Mouse (Mus musculus) ovary, postnatal 14 days (tissue): ENCODE data around the gene Nhlh1.
A peak's percentile ranks its signal among the peaks of the same experiment; 100 is the strongest.

Source experiments
- DNase-seq: peaks from one replicate; pipeline ENCODE4 v3.0.0; 2022; ENCODE audit warnings: low spot score

The Nhlh1 gene

DNA sequence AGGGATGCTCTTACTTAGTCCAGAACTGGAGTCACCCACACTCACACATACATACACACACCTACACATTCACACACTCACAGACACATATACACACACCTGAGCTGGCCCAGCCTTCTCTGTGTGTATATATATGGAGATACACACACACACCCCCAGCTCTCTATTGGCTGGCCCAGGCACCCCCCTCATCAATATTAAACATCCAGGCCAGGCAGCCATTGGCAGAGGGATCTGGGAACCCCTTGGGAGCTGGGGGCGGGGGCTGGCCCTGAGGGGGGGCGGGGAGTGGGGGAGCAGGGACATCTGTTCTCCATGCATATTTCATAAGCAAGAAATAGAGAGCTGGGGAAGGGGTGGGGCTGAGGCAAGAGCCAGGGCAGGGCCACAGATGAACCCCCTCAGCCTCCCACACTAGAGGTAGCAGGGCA is at the start of gene Nhlh1:
Gene Nhlh1 (minus strand): TSS at position 83 of the 431 bp plus-strand sequence.
- DNase-seq = no peak

DNA sequence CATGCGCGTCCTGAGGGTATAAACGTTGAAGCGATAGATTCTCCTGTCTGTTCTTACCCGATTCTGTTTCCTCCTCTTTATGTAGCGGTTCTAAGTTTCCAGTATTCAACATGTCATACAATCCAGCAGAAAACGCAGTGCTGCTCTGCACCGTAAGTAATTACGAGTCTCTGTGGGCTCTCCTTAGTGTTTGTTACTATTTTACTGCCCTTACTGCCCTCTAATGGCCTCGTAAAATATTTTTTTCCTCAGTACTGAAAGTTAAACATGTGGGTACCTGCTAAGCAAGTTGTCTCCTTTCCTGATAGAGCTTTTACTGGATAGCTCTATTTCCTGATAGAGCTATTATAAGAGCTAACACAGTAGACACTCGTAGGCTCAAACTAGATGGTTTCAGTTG is 47.7 kb upstream of the Nhlh1 start:
- no peak for DNase-seq

DNA sequence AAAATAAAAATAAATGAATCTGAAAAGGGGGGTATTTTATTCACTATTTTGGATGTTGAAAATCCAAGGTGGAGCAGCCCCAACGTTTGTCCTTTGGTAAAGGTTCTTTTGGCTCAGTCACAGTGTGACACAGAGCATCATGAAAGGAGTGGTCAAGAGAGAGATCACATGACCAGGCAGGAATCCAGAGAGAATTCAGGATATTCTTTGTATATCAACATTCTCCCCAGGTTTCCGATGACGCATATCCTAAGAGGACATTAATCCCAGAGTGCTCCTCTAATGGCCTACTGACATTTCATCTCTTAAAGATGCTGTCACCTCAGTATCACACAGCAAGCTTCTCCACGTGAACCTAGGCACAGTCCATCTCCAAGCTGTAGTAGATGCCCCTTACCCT is 46.2 kb upstream of the Nhlh1 start:
- DNase-seq = no peak

DNA sequence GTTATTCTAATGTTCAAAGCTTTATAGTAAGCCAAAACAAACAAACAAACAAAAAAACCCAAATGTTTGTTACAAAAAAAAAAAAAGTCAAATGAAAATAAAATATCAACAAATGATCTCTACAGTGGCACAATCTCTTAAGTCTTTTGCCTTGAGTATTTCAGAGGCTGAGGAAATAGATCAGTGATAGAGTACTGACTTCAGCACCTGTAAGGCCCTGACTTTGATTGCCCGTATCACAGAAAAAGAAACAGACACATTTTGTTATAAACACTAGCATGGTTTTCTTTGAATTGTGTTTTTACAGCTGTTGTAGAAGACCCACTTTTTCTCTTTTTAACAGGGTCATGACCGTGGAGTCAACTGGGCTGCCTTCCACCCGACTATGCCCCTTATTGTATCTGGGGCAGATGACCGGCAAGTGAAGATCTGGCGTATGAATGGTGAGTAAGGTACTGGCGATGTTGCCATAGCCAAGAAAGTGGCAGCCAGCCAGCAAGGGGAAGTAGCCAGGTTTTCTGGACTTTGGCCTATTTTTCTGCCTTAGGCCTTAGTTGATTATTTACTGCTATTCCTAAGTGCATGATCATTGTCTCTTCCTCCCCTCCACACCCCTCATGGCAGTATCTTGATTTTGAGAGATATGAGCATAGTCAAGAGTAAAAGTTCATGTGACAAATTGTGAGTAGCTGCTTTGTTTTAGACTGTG is 42.1 kb upstream of the Nhlh1 start:
- no peak for DNase-seq

DNA sequence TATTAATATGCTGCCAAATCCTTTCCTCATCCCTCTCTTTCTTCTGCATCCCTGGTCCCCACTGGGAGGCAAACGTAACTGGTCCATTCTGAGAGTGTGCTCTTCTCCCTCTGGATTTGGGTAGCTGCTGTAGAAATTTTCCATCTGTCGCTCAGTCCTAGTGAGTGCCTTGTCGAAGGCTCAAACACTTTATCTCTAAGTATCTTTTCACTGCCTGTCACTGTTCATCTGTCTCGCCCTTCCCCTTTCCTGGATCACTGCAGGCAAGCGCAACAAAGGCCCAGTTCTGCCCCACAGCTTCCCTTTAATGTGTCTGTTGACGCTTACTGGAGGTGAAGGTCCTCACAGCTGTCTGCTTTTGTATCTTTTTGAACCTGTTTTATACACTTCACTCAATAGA is 37.8 kb upstream of the Nhlh1 start:
- no peak for DNase-seq

DNA sequence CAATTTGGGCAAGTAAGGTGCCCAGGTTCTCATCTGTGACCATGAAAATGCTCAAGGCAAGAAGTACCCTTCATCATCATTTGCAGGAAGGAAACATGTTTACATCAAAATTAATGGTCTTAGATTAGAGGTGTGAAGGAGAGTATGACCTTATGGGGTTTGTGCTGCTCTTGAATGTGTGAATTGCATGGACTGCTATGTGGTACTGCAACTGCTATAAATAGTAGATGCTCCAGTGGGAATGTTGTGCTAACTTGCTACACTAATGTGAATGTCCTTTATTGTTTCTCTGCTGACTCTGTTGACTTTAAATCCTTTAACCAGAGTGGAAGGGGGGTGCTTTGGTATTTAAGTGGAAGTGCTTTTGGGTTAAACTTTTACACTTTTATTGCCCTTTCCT is 36.9 kb upstream of the Nhlh1 start:
- DNase-seq = no peak

DNA sequence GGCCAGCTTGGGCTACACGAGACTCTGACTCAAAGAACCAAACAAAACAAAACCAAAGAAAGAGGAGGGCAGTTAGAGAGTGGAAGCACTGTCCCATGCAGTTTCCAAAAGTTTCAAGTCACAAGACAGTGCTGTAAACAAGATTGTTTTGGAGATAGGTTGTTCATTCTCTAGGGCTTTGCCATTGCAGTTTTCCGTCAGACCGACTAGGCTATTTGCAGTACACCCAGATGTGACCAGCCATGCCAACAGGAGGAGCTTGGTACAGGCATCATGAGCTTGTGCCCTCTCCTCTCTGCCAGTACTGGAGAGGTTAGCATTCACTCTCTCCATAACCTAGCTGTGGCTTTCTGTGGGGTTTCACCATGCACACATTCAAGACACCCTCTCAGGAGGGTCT is 36.1 kb upstream of the Nhlh1 start:
- no peak for DNase-seq

DNA sequence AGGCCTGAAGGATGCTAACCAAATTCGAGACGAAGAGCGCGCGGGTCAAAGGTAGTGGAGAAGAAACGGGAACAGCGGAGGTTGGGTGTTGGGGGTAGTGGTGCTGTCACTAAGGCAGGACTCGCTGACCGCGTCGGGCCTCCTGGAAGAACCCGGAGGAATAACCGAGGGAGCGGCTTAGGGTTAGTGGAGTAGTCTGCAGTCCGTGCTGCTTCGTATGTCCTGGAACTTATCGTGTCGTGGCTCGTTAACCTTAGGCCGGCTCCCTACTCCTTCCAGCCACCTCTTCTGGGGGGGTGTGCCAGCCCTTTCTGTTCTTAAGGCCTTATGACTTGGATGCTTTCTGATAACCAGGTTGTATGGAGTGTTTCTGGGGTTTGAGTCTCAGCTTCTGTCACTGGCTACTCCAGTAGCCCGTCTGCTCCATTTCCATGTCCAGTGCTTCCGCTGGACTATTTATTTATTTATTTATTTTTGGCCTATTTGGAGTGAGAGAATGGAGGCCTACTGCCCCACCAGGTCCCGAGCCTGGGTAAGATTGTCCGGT is 25.6 kb upstream of the Nhlh1 start:
- no peak for DNase-seq

DNA sequence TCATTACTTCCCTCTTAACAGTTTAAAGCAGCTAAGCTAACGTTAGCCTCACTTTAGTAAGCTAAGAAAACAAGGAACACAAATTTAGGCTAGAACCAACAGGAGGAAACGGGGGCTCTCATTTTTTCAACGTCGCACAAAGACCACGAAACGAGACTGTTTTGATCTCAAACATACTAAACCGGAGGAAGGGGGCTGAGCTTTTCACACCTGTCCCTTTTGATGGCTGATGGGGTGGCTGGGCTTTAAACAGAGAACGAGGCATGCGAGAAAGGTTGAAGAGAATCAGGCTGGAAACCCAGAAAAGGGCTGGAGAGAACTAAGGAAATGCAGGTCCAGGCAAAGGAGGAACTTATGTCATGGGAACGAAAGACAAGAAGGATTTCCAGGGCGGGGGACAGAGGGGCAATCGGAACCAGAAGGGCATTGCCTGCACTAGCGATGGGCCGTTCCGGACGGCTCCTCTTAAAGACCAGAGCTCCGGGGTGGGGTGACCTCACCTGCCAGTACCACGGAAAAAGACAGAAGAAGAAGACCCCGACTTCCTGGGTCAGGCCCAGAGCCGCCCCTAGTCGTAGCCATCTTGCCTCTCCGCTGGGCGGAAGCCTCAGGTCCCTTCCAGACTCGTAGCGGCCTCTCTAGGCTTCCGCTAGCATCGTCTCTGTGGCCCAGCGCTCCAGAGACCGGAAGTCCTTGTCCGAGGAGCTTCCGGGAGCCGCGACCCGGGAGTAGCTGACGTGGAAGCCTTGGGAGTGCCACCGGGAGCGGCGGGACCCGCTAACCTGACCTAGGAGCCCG is 24.9 kb upstream of the Nhlh1 start, which contains the start of the genes Copa and Ncstn:
Gene Copa (plus strand): TSS at position 429 of the 798 bp plus-strand sequence.
Gene Ncstn (minus strand): TSS at position 695 of the 798 bp plus-strand sequence.
- peak; percentile 88 for DNase-seq

DNA sequence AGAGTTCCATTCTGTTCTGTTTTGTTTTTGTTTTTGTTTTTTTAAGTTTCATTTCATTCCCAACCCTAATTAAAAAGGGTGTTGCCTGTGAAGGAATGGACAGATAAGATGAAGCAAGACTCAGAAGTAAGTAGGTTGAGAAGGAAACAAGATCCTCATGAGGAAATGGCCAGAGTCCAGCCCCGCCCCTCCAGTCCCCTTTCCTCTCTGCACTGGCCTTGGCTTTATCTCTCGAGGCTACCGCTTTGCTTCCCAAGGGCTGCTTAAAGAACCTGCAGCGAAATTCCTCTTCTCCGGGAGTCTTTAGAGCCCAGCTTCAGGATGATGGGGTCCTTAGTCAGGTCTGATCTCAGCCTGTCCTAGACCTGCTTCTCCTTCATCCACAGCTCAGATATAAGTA is 20.6 kb upstream of the Nhlh1 start:
- no peak for DNase-seq

DNA sequence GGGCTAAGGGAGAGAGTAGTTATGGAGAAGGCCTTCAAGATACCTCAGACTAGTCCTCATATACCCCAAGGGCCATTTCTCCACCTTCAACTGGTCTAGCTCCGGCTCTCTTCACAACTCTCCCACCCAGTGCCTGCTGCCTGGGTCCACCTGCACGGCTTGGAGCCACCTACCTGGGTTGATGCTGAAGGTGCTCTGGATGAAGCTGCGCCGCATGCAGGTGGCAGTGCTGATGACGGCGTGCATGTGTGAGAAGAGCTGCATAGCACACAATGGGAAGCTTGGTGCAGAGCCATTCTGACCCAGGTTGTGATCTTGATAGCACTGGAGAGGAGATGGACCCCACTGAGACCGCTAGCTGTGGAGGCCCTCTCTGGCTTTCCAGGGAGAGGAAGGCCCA is 15.2 kb upstream of the Nhlh1 start:
- DNase-seq = no peak

DNA sequence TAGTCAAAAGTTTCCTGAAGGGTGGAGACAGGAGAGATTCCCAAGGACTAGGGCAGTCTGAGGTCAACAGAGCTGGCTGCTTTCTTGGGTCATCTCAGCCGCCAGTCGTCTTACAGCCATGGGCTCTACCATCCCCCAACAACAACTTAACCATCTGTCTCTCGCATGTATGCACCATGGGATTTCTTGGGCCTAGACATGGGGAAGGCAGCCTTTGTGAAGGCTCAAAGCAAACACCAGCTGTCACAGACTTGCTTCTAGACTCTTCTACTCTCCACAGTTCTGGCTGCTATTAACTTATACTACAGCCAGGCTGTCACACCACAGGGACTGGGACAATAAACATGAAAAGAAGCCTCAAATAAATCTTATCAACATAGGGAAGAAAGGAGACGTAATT is 14.2 kb upstream of the Nhlh1 start:
- no peak for DNase-seq

DNA sequence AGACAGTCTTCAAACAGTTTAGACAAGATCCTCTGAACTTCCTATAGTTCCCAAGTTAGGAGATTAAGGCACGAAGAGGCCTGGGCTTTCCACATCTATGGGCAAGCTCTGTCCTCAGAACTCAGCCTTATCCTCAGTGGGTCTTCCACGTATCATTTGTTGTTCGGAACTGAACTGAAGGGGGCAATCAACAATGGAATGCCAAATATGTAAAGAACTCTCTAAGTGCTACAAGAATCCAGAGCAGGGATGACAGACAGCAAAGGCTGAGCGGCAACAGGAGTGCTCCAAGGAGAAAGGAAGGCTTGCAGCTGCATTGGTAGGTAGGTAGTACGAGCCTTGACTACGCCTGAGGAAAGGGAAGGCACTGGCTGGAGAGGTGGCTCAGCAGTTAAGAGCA is 12.9 kb upstream of the Nhlh1 start:
- no peak for DNase-seq

DNA sequence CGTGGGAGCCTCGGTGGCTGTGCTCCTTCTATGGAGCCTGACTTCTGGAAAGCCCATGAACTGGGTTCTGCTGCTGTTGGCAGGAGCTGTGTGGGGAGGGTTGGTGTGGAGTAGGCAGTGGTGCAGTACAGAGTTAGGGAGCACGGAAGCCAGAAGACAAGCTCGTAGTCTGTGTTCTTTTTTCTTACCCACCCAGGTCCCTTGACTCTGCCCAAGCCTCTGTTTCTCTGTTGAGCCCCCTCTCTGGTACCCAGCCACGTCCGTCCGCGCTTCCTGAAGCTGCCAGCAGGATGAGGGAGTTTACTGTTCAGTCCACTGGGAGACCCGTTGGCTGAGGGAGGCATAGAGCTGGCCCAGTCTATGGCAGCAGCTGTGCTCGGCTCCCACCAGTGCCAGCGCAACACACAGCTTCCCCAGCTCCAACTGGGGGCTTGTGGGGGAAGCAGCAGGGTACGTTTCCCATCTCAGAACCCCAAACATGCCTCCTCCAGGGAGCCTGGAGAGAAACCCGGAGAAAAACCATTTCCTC is 7.3 kb upstream of the Nhlh1 start:
- DNase-seq = no peak

DNA sequence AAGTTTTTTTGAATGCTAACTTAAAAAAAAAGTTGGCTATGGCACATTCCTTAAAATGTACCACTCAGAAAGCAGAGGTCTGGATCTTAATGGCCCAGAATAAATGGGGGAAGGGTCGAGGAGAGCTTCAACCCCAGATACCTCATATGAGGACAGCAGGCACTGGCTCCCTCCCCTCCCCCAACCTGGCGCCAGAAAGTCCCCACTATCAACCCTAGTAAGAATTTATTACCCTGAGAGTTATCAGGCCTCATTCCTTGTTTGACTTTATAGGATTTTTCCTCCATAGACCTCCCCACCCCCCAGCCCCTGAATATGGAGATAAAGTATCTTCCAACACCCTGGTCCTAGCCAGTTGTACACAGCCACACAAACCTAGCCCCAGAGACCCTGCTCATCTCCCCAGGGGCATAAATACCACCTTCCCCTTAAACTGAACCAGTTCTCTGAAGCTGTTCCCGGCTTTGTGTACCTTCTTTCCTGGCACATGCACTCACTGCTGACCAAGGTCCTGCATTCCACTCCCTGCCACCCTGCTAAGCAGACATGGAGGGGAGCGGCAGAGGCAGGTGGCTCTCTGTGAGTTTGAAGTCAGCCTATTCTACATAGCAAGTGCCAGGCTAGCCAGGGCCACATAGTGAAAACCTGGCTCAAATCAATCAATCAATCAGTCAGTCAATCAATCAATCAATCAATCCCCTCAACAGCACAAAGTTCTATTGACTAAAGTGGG is 6.1 kb upstream of the Nhlh1 start:
- no peak for DNase-seq

DNA sequence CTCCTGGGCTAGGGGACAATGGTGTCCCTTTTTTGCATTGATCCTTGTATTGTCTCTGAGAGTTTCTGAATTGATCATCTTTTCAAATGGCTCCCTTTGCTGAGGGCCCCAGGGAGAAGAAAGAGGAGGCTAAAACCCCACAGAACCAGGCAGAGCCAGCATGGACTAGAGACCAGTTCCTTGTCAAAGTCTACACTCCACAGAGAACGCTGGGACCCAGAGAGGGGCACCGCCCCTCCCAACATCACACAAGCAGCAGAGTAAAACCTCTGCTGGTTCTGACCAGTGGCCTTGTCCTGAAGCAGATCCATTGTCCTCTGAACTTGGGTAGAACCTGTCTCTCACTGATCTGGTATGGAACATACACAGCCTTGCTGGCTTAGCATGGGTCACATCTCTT is 4.7 kb upstream of the Nhlh1 start:
- DNase-seq = no peak

DNA sequence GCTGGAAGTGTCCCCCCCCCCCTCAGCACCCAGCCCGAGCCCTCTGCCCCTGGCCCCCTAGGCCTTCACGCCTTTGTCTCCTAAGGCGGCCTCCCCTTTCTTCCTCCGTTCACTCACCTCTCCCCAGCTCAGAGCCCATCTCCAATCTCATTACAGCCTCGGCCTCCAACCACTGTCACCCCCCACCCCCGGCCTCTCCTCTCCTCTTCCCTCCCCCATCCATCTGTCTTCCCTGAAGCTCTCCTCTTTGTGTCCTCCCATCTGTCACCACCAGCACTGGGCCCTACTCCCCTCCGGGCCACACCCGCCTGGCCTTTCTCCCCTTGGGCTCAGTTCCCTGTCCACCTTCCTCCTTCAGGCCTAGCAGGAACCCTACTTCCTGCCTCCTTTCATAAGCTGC is 3.8 kb upstream of the Nhlh1 start:
- DNase-seq = no peak

DNA sequence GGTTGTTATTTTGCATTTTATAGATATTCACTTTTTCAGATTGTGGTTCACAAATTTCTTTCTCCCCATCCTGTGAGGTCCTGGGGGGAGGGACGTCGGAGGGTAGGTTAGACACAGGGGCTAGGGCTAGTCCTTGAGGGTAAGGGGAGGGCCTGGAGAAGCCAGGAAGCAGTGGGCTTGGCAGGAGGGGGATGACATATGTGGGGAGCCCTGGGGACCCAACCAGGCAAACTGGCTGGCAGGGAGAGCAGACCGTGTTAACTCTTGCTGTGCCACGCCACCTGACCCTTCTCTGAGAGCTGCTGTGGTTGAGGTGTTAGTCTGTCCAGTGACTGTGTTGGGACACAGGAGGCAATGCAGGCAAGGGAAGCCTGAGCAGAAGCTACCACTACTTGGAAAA is 3.3 kb upstream of the Nhlh1 start:
- no peak for DNase-seq

DNA sequence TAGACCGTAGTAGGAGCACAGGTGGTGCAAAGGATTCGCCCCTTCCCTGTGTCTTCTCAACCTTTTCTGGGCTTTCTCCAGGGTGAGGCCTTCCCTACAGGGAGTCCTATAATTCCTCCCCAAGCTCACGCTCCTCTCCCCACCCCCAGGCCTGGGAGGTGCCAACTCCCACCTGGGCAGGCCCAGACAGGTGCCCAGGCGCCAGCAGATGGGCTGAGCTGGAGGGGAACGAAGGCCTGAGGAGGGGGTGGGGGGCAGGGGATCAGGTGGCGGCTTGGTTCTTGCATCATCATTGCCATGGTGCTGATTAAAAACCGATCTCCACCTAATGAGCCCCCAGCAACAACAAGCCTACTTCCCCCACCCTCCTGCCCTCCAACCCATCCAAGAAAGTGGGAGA is 1.5 kb upstream of the Nhlh1 start:
- no peak for DNase-seq

DNA sequence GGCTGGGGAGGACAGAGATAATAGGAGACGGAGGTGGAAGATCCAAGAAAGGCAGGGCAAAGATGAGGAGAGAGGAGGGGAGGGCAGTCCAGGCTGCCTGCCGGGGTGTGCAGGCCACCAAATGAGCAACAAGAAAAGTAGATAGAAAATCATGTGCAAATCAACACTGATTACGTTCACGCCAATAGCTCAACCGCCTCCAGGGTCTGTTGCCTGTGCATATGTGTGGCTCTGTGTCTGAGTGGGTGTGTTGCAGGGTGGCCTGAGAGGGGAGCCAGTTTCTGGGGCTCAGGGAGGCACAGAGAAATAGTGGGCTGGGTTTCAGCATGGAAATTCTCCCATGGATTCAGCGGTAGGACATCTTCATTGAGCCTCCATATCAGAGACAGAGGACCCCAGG is 948 bp upstream of the Nhlh1 start:
- DNase-seq = no peak

DNA sequence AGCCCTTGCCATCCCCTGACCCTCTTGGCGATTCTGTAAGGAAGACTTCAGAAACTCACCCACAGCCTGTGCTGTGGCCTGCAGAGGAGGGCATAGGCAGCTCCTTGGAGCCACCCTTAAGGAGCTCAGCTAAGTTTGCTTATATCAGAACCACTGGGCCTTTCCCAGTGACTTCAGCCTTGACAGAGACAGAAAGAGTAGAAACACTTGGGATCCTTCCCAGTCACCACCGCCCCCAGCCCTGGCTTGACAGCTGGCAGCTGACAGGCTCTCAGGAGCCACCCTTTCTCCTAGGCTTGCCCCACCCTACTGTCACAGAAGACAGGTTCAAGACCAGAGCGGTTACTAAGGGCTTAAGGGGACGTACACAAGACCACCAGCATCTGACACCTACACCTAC is 1.1 kb downstream of the Nhlh1 start:
- no peak for DNase-seq
